Mouse (Mus musculus): ENCODE results near the gene Plcb1. TPM values are rescaled to one million over a fixed set of nuclear protein-coding genes. Genes with fewer than 3 reads are reported as not detected.
"Not testable (repeated sequence)": the region's sequence is repeated elsewhere in the genome, so short reads cannot be mapped to it uniquely, and the experiment has no call there.

Plcb1 gene
- polyA plus RNA-seq, 1 experiment from 2014 or later: 11.8 TPM

- no peaks in the 10 kb centered on the region for H3K9me3 ChIP-seq (ENCODE audit: control insufficient read depth, low read length)
- no peak for ATAC-seq (ENCODE audit: low read depth)
- no peak overlapping the region for H3K4me2 ChIP-seq (ENCODE audit: low read depth, low read length)
- H3K4me3 ChIP-seq (ENCODE audit: low read length): no peak overlapping the region
- no peak overlapping the region for H3K9ac ChIP-seq (ENCODE audit: low read length)
- no peak overlapping the region for H3K27ac ChIP-seq (ENCODE audit: low read length)
- no peaks in the 10 kb centered on the region for H3K36me3 ChIP-seq (ENCODE audit: control insufficient read depth, insufficient read depth, low read length)
- H3K4me1 ChIP-seq (replicated peaks; ENCODE audit: control insufficient read depth, insufficient read depth, low read length): no peaks in the 10 kb centered on the region
- WGBS: 48% methylated on average over 9 of the region's 9 CpGs
- no peaks in the 10 kb centered on the region for H3K27me3 ChIP-seq (ENCODE audit: control insufficient read depth, insufficient read depth, low read depth, low read length)
Observed at GRCm38 (mm10) chr2:134989650-134990292, 203.9 kb downstream of the Plcb1 start.

DNA sequence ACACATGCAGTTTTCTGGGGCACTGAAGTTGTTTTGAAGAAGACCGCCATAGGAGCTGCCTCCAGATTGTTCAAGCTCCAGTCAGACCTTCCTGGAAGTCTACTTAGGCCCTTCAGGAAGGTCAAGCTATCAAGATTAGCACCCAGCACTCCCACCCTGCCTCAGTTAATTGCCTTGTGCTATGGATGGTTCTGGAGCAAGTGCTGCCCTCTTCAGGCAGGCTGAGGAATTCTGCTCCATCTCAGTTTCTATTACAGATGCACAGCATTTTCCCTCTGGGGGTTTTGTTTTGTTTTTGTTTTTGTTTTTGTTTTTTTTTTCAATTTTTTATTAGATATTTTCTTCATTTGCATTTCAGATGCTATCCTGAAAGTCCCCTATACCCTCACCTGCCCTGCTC lies 221.3 kb downstream of the Plcb1 start:
- no peak overlapping the region for H3K9ac ChIP-seq (ENCODE audit: low read length)
- no peak overlapping the region for H3K4me3 ChIP-seq (ENCODE audit: low read length)
- H3K4me1 ChIP-seq (replicated peaks; ENCODE audit: control insufficient read depth, insufficient read depth, low read length): no peaks in the 10 kb centered on the region
- no peak overlapping the region for H3K27ac ChIP-seq (ENCODE audit: low read length)
- H3K9me3 ChIP-seq (ENCODE audit: control insufficient read depth, low read length): no peaks in the 10 kb centered on the region
- no peaks in the 10 kb centered on the region for H3K27me3 ChIP-seq (ENCODE audit: control insufficient read depth, insufficient read depth, low read depth, low read length)
- 96% methylated on average over 1 of the region's 1 CpGs for WGBS
- no peak overlapping the region for H3K4me2 ChIP-seq (ENCODE audit: low read depth, low read length)
- no peak for ATAC-seq (ENCODE audit: low read depth)
- H3K36me3 ChIP-seq (ENCODE audit: control insufficient read depth, insufficient read depth, low read length): no peaks in the 10 kb centered on the region

- WGBS: 93% methylated on average over 2 of the region's 2 CpGs
- H3K36me3 ChIP-seq (ENCODE audit: control insufficient read depth, insufficient read depth, low read length); H3K4me3 ChIP-seq (ENCODE audit: low read length): not testable (repeated sequence)
Observed at GRCm38 (mm10) chr2:135007885-135008284, 222.0 kb downstream of the Plcb1 start.

DNA sequence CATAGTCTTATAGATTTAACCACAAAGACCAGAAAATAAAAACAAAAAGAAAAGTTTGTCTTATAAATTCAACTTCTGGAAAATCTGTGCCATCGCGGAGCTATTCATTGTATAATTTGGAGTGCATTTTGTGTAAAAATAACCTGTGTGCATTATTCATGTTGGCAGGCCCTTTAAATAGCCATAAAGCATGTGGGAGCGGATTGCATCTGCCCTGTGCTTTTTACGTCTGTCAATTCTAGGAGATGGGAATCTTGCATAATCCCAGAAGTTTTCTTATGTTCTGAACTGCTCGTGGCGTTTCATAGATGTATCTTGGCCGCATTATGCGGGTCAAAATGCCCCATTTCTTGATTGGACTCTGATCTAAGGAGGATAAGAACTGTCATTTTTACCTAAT lies 224.5 kb downstream of the Plcb1 start:
- 77% methylated on average over 8 of the region's 8 CpGs for WGBS

More at GRCm38 (mm10) chr2:135007885-135008284, 222.0 kb downstream of the Plcb1 start:
- H3K27ac ChIP-seq (ENCODE audit: low read length); ATAC-seq (ENCODE audit: low read depth); H3K9ac ChIP-seq (ENCODE audit: low read length); H3K4me2 ChIP-seq (ENCODE audit: low read depth, low read length); H3K4me1 ChIP-seq (replicated peaks; ENCODE audit: control insufficient read depth, insufficient read depth, low read length); H3K27me3 ChIP-seq (ENCODE audit: control insufficient read depth, insufficient read depth, low read depth, low read length); H3K9me3 ChIP-seq (ENCODE audit: control insufficient read depth, low read length): not testable (repeated sequence)

DNA sequence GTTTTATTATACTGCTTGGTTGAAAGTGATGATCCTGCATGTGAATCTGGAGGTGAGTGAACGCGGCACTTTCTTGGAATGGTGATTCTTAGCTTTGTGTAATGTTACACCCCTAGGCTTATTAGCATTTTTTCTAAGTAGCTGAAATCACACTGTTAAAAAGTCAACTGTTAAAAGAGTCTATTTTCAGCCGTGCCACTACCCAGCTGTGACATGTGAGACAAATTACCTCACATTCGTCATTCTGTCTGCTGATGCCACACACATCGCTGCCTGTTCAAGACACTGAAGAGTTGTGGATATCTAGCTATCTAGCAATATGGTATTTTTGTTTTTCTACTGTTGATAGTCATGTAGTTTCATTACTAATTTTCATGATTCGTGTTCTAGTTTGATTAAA lies 229.6 kb downstream of the Plcb1 start:
- H3K9me3 ChIP-seq (ENCODE audit: control insufficient read depth, low read length): no peaks in the 10 kb centered on the region
- H3K27ac ChIP-seq (ENCODE audit: low read length): no peak overlapping the region
- no peaks in the 10 kb centered on the region for H3K36me3 ChIP-seq (ENCODE audit: control insufficient read depth, insufficient read depth, low read length)
- H3K4me3 ChIP-seq (ENCODE audit: low read length): no peak overlapping the region
- peaks cover 2% of the 10 kb centered on the region; the same call in 1 of the 2 replicates for H3K4me1 ChIP-seq (replicated peaks; ENCODE audit: control insufficient read depth, insufficient read depth, low read length)
- H3K27me3 ChIP-seq (ENCODE audit: control insufficient read depth, insufficient read depth, low read depth, low read length): no peaks in the 10 kb centered on the region
- no peak overlapping the region for H3K4me2 ChIP-seq (ENCODE audit: low read depth, low read length)
- 52% methylated on average over 6 of the region's 6 CpGs for WGBS
- H3K9ac ChIP-seq (ENCODE audit: low read length): no peak overlapping the region
- ATAC-seq (ENCODE audit: low read depth): no peak

More for the DNA sequence above, 224.5 kb downstream of the Plcb1 start:
- H3K27me3 ChIP-seq (ENCODE audit: control insufficient read depth, insufficient read depth, low read depth, low read length): no peaks in the 10 kb centered on the region
- ATAC-seq (ENCODE audit: low read depth): no peak
- H3K9me3 ChIP-seq (ENCODE audit: control insufficient read depth, low read length): no peaks in the 10 kb centered on the region
- no peak overlapping the region for H3K27ac ChIP-seq (ENCODE audit: low read length)
- H3K9ac ChIP-seq (ENCODE audit: low read length): no peak overlapping the region
- H3K4me2 ChIP-seq (ENCODE audit: low read depth, low read length): no peak overlapping the region
- no peaks in the 10 kb centered on the region for H3K36me3 ChIP-seq (ENCODE audit: control insufficient read depth, insufficient read depth, low read length)
- no peaks in the 10 kb centered on the region for H3K4me1 ChIP-seq (replicated peaks; ENCODE audit: control insufficient read depth, insufficient read depth, low read length)
- H3K4me3 ChIP-seq (ENCODE audit: low read length): no peak overlapping the region

DNA sequence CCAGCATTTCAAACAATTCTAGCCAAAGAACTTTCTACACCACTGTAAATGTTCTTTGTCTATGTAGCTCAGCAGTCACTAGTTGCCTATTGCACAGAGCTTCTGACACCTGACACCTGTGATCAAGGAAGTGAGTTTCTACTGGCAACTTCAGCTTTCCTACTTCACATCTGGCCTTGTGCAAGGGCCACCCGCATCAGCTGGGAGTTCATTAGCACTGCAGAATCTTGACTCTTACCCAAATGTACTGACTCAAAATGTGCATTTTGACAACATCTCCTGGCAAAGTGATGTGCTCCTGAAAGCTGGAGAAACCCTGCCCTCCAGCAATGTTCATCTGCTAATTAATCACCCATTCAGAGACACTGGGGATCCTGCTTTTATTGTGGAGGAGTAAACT lies 232.4 kb downstream of the Plcb1 start:
- Histone ChIP-seq H3K27ac (ENCODE audit: low read length) (no peak overlapping the region), H3K9me3 (ENCODE audit: control insufficient read depth, low read length) (no peaks in the 10 kb centered on the region), H3K9ac (ENCODE audit: low read length) (no peak overlapping the region), H3K4me3 (ENCODE audit: low read length) (no peak overlapping the region), H3K4me2 (ENCODE audit: low read depth, low read length) (no peak overlapping the region), H3K36me3 (ENCODE audit: control insufficient read depth, insufficient read depth, low read length) (no peaks in the 10 kb centered on the region), H3K27me3 (ENCODE audit: control insufficient read depth, insufficient read depth, low read depth, low read length) (no peaks in the 10 kb centered on the region), H3K4me1 (replicated peaks; ENCODE audit: control insufficient read depth, insufficient read depth, low read length) (peaks cover 2% of the 10 kb centered on the region; the same call in 1 of the 2 replicates)
- no peak for ATAC-seq (ENCODE audit: low read depth)
- 39% methylated on average over 1 of the region's 1 CpGs for WGBS

- H3K27me3 ChIP-seq (ENCODE audit: control insufficient read depth, insufficient read depth, low read depth, low read length): no peaks in the 10 kb centered on the region
- H3K4me2 ChIP-seq (ENCODE audit: low read depth, low read length): no peak overlapping the region
- WGBS: 78% methylated on average over 2 of the region's 2 CpGs
- no peak for ATAC-seq (ENCODE audit: low read depth)
- no peak overlapping the region for H3K9ac ChIP-seq (ENCODE audit: low read length)
- H3K4me3 ChIP-seq (ENCODE audit: low read length): no peak overlapping the region
- H3K36me3 ChIP-seq (ENCODE audit: control insufficient read depth, insufficient read depth, low read length): no peaks in the 10 kb centered on the region
- H3K9me3 ChIP-seq (ENCODE audit: control insufficient read depth, low read length): no peaks in the 10 kb centered on the region
- no peak overlapping the region for H3K27ac ChIP-seq (ENCODE audit: low read length)
- peaks cover 2% of the 10 kb centered on the region; the same call in 1 of the 2 replicates for H3K4me1 ChIP-seq (replicated peaks; ENCODE audit: control insufficient read depth, insufficient read depth, low read length)
Observed at GRCm38 (mm10) chr2:135018708-135019107, 232.8 kb downstream of the Plcb1 start.

- 76% methylated on average over 1 of the region's 1 CpGs for WGBS
- Histone ChIP-seq H3K9me3 (ENCODE audit: control insufficient read depth, low read length) (no peaks in the 10 kb centered on the region), H3K27me3 (ENCODE audit: control insufficient read depth, insufficient read depth, low read depth, low read length) (no peaks in the 10 kb centered on the region), H3K27ac (ENCODE audit: low read length) (no peak overlapping the region), H3K4me2 (ENCODE audit: low read depth, low read length) (no peak overlapping the region), H3K4me3 (ENCODE audit: low read length) (no peak overlapping the region), H3K9ac (ENCODE audit: low read length) (no peak overlapping the region), H3K4me1 (replicated peaks; ENCODE audit: control insufficient read depth, insufficient read depth, low read length) (peaks cover 2% of the 10 kb centered on the region; the same call in 1 of the 2 replicates), H3K36me3 (ENCODE audit: control insufficient read depth, insufficient read depth, low read length) (no peaks in the 10 kb centered on the region)
- no peak for ATAC-seq (ENCODE audit: low read depth)
Observed at GRCm38 (mm10) chr2:135019588-135019987, 233.7 kb downstream of the Plcb1 start.

DNA sequence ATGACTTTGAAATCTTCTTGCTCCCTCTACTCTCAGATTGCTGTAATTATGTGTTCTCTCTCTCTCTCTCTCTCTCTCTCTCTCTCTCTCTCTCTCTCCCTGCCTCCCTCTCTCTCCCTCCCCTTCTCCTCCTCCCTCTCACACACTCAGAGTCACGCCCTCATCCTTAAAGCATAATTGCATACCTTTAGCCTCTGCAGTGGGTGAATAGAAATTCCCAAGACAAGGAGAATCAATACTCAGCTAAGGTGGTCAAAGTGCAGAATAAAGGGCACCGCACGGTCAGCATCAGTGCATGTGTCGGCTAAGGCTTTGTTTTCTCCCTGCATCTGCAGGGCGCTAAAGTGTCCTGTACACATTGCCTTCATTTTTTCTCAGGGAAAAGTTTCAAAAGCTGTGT lies 243.4 kb downstream of the Plcb1 start:
- no peaks in the 10 kb centered on the region for H3K27me3 ChIP-seq (ENCODE audit: control insufficient read depth, insufficient read depth, low read depth, low read length)
- H3K4me3 ChIP-seq (ENCODE audit: low read length): no peak overlapping the region
- 0 out of 2 replicates have a peak, but pooled peaks cover 7% of the 10 kb centered on the region for H3K4me1 ChIP-seq (replicated peaks; ENCODE audit: control insufficient read depth, insufficient read depth, low read length)
- no peaks in the 10 kb centered on the region for H3K9me3 ChIP-seq (ENCODE audit: control insufficient read depth, low read length)
- no peaks in the 10 kb centered on the region for H3K36me3 ChIP-seq (ENCODE audit: control insufficient read depth, insufficient read depth, low read length)
- 0 out of 2 replicates have a peak overlapping the region, but pooled peaks have one; percentile 20 for H3K27ac ChIP-seq (ENCODE audit: low read length)
- no peak overlapping the region for H3K9ac ChIP-seq (ENCODE audit: low read length)
- 41% methylated on average over 5 of the region's 5 CpGs for WGBS
- peak; percentile 73 for ATAC-seq (ENCODE audit: low read depth)
- no peak overlapping the region for H3K4me2 ChIP-seq (ENCODE audit: low read depth, low read length)
